Mouse (Mus musculus) C2C12 (cell line): ENCODE data around the gene Unc93b1. TPM values are rescaled to one million over a fixed set of nuclear protein-coding genes. Genes with fewer than 3 reads are reported as not detected.

Experiments used
- H3K27me3 ChIP-seq: one replicate; pipeline ENCODE4 v1.6.1; 2011; ENCODE audit not compliant: control insufficient read depth, insufficient read depth, insufficient read length
- H3K36me3 ChIP-seq: one replicate; pipeline ENCODE4 v1.6.1; 2011; ENCODE audit not compliant: control insufficient read depth, insufficient read depth
- H3K4me3 ChIP-seq: one replicate; pipeline ENCODE4 v1.5.1; 2011; ENCODE audit warnings: mild to moderate bottlenecking, control low read depth; ENCODE audit not compliant: poor library complexity, insufficient read depth, severe bottlenecking
- H3K79me2 ChIP-seq: one replicate; pipeline ENCODE4 v1.6.1; 2011; ENCODE audit not compliant: control insufficient read depth, insufficient read depth
- H3K79me3 ChIP-seq: one replicate; pipeline ENCODE4 v1.6.1; 2011; ENCODE audit warnings: low read depth, control low read depth
- H3ac ChIP-seq: one replicate; pipeline ENCODE3; 2011; ENCODE audit warnings: low read depth; ENCODE audit not compliant: control insufficient read depth, insufficient read length
- CEBPB ChIP-seq: IDR thresholded peaks from one replicate; pipeline ENCODE4 v1.6.1; 2011; ENCODE audit warnings: low read depth, mild to moderate bottlenecking, control low read depth, moderate library complexity
- CTCF ChIP-seq: IDR thresholded peaks from one replicate; pipeline ENCODE4 v1.5.1; 2011; ENCODE audit not compliant: control insufficient read depth, insufficient read depth, insufficient read length
- FOSL1 ChIP-seq: IDR thresholded peaks from one replicate; pipeline ENCODE4 v1.8.0; 2011; ENCODE audit warnings: mild to moderate bottlenecking, low read length; ENCODE audit not compliant: poor library complexity, insufficient read depth, severe bottlenecking
- MAX ChIP-seq: IDR thresholded peaks from one replicate; pipeline ENCODE4 v1.6.1; 2011; ENCODE audit warnings: mild to moderate bottlenecking, control low read depth
- MYOD1 ChIP-seq: IDR thresholded peaks from one replicate; pipeline ENCODE4 v1.6.1; 2011; ENCODE audit warnings: low read depth; ENCODE audit not compliant: control insufficient read depth, insufficient read length
- MYOG ChIP-seq: IDR thresholded peaks from one replicate; pipeline ENCODE4 v1.6.1; 2011; ENCODE audit not compliant: control insufficient read depth, insufficient read length; ENCODE audit errors: extremely low read depth
- USF1 ChIP-seq: IDR thresholded peaks from one replicate; pipeline ENCODE4 v1.6.1; 2011; ENCODE audit warnings: low read depth, mild to moderate bottlenecking, control low read depth, moderate library complexity
- polyA plus RNA-seq: library from polyadenylated mRNA; unstranded; fragments of >200 nt; fragmentation: generic; extraction: Trizol; gene quantifications from one replicate; pipeline ENCODE4 v1.2.1, GENCODE M21; 2012; ENCODE audit warnings: missing spikeins

Unc93b1 gene
- polyA plus RNA-seq, 1 experiment, result 0.29 TPM

DNA sequence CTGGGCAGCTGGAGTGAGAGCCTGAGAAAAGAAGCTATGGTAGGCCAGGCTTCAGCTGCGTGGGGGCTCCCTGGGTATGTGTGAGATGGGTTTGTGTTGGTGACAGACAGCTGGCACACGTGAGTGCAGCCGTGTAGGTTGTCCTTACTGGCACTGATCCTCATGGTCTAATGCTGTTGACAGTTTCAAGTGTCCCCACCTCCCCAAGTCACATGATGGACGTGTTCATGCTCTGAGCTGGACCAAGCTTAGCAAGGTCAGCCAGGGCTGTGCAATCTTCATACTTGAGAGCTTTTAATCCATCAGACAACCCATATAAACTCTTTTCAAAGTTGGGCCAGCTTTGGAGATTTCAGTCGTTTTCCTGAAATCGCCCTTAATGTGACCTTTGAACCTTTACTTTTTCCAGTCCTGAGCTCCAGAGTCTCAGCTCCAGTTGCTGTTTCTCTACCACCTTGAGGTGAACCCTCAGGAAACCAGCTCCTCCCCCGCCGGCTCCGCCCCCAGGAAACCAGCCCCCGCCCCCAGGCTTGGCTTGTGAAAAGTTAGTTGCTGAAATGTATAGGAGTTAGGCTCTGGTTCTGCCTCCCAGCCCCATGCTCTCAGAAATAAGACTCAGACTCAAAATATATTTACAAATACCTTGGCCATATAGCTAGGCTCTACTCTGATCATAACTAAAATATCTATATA lies 11.0 kb downstream of the Unc93b1 start:
- H3K79me2 ChIP-seq, result no peaks in the 10 kb centered on the region
- H3K27me3 ChIP-seq, result no peaks in the 10 kb centered on the region
- TF ChIP-seq MAX, result no peak
- TF ChIP-seq FOSL1, result no peak
- TF ChIP-seq MYOD1, result no peak
- TF ChIP-seq MYOG, result no peak
- no peak for TF ChIP-seq USF1
- TF ChIP-seq CTCF, result no peak
- no peak for TF ChIP-seq CEBPB
- H3K4me3 ChIP-seq, result no peak overlapping the region
- no peak overlapping the region for H3ac ChIP-seq
- no peaks in the 10 kb centered on the region for H3K79me3 ChIP-seq
- no peaks in the 10 kb centered on the region for H3K36me3 ChIP-seq

DNA sequence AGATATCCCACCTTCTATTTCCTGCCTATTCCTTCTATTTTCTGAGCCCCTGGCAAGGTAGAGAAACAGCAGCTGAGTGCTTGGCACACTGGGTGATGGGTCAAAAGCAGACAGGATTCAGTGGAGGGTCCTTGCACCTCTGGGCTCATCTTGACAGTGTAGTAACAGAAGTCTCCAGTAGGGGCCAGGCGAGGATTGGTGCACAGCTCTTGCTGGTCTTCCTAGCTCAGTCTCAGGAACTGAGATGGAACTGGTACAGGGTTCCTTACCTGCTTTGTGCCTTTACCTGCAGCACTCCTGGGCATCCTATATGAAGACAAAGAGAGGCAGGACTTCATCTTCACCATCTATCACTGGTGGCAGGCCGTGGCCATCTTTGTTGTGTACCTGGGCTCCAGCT lies 11.7 kb downstream of the Unc93b1 start:
- Histone ChIP-seq H3K36me3 (no peaks in the 10 kb centered on the region), H3ac (no peak overlapping the region), H3K4me3 (no peak overlapping the region), H3K27me3 (no peaks in the 10 kb centered on the region), H3K79me3 (no peaks in the 10 kb centered on the region), H3K79me2 (no peaks in the 10 kb centered on the region)
- TF ChIP-seq MYOG (no peak), CTCF (peak; percentile 58), FOSL1 (no peak), USF1 (no peak), MAX (no peak), MYOD1 (no peak), CEBPB (no peak)

DNA sequence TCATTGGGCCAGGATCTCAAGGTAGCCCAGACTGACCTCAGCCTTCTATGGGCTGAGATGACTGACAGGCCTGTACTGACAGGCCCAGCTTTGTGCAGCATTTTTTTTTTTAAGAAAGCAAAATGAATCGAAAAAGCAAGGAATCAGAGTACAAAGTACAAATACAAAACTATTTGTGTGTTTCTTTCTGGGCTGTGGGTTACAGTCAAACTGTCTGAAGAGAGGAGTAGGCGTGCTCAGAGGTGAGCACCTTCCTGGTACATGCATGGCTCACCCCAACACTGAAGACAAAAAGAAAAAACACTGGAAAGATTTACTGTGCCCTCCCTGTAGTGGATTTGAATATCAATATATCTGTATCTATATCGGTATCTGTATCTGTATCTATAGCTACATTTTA lies 12.8 kb downstream of the Unc93b1 start:
- no peak for TF ChIP-seq CTCF
- TF ChIP-seq MYOG, result no peak
- no peak for TF ChIP-seq USF1
- TF ChIP-seq MAX, result no peak
- no peak for TF ChIP-seq CEBPB
- TF ChIP-seq FOSL1, result no peak
- no peak overlapping the region for H3K4me3 ChIP-seq

GRCm38 (mm10) chr19:3948546-3948945 lies 13.6 kb downstream of the Unc93b1 start:
- no peaks in the 10 kb centered on the region for H3K79me2 ChIP-seq
- no peaks in the 10 kb centered on the region for H3K27me3 ChIP-seq
- no peaks in the 10 kb centered on the region for H3K79me3 ChIP-seq
- TF ChIP-seq USF1, result no peak
- no peak for TF ChIP-seq CTCF
- TF ChIP-seq FOSL1, result no peak
- TF ChIP-seq CEBPB, result no peak
- TF ChIP-seq MYOD1, result no peak
- no peak for TF ChIP-seq MAX
- H3ac ChIP-seq, result no peak overlapping the region
- H3K36me3 ChIP-seq, result no peaks in the 10 kb centered on the region
- no peak overlapping the region for H3K4me3 ChIP-seq

More for the DNA sequence above, 12.8 kb downstream of the Unc93b1 start:
- no peaks in the 10 kb centered on the region for H3K79me3 ChIP-seq
- H3K79me2 ChIP-seq, result no peaks in the 10 kb centered on the region
- H3ac ChIP-seq, result no peak overlapping the region
- no peaks in the 10 kb centered on the region for H3K27me3 ChIP-seq
- no peaks in the 10 kb centered on the region for H3K36me3 ChIP-seq

- H3K4me3 ChIP-seq, result no peak overlapping the region
- H3ac ChIP-seq, result no peak overlapping the region
- TF ChIP-seq MYOD1 (no peak), USF1 (no peak), FOSL1 (no peak), CEBPB (no peak), CTCF (no peak), MAX (no peak), MYOG (no peak)
- H3K27me3 ChIP-seq, result no peaks in the 10 kb centered on the region
- no peaks in the 10 kb centered on the region for H3K79me3 ChIP-seq
- H3K36me3 ChIP-seq, result no peaks in the 10 kb centered on the region
- H3K79me2 ChIP-seq, result no peaks in the 10 kb centered on the region
Measured at GRCm38 (mm10) chr19:3950331-3950730, 15.3 kb downstream of the Unc93b1 start.

DNA sequence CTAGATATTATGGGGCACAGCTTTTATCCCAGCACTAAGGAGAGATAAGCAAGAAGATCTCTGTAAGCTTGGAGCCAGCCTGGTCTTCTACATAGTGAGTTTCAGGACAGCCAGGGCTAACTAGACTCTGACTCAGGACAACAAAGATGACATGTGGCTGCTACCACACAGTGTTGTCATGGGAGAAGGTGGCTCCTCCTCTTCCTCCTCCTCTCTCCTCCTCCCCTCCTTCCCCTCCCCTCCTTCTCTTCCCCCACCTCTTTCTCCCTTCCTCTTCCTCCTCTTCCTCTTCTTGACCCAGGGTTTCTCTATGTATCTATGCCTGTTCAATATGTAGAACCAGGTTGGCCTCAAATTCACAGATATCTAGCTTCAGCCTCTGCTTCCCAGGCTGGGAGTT lies 16.5 kb downstream of the Unc93b1 start:
- Histone ChIP-seq H3K27me3 (no peaks in the 10 kb centered on the region), H3ac (no peak overlapping the region), H3K4me3 (no peak overlapping the region), H3K36me3 (no peaks in the 10 kb centered on the region), H3K79me3 (no peaks in the 10 kb centered on the region), H3K79me2 (no peaks in the 10 kb centered on the region)
- TF ChIP-seq CTCF (no peak), MYOD1 (no peak), CEBPB (no peak), MYOG (no peak), FOSL1 (no peak), USF1 (no peak), MAX (no peak)
